Mouse (Mus musculus) retina, embryonic 14.5 days (tissue): ENCODE measurements around the gene Ugcg.

Experiments used
- DNase-seq: peaks from one replicate; pipeline ENCODE4 v3.0.0-alpha.2; 2015; ENCODE audit warnings: low spot score

Gene Ugcg

GRCm38 (mm10) chr4:59231266-59232055, 42.4 kb downstream of the Ugcg start:
- no peak for DNase-seq

- no peak for DNase-seq
These were observed 45.0 kb downstream of the Ugcg start for GRCm38 (mm10) chr4:59234014-59234413.

- no peak for DNase-seq
These were observed 45.6 kb downstream of the Ugcg start for GRCm38 (mm10) chr4:59234451-59235216.

GRCm38 (mm10) chr4:59236362-59236761, 47.3 kb downstream of the Ugcg start:
- no peak for DNase-seq

- no peak for DNase-seq
These were observed 49.7 kb downstream of the Ugcg start for GRCm38 (mm10) chr4:59238641-59239311.

- no peak for DNase-seq
These were observed 50.3 kb downstream of the Ugcg start for GRCm38 (mm10) chr4:59239312-59239728.

- DNase-seq, result no peak
These were observed 51.1 kb downstream of the Ugcg start for GRCm38 (mm10) chr4:59240160-59240559.

- no peak for DNase-seq
These were observed 52.0 kb downstream of the Ugcg start for GRCm38 (mm10) chr4:59241096-59241495.

GRCm38 (mm10) chr4:59242221-59242620, 53.2 kb downstream of the Ugcg start:
- DNase-seq, result no peak

GRCm38 (mm10) chr4:59243802-59244493, 54.9 kb downstream of the Ugcg start:
- DNase-seq, result no peak

- DNase-seq, result no peak
These were observed 55.9 kb downstream of the Ugcg start for GRCm38 (mm10) chr4:59244791-59245555.

- DNase-seq, result no peak
These were observed 56.7 kb downstream of the Ugcg start for GRCm38 (mm10) chr4:59245776-59246175.

GRCm38 (mm10) chr4:59247545-59247944, 58.5 kb downstream of the Ugcg start:
- DNase-seq, result no peak

GRCm38 (mm10) chr4:59248035-59248434, 59.0 kb downstream of the Ugcg start:
- DNase-seq, result no peak

- DNase-seq, result no peak
These were observed 63.5 kb downstream of the Ugcg start for GRCm38 (mm10) chr4:59252386-59253054.

GRCm38 (mm10) chr4:59253055-59253434, 64.0 kb downstream of the Ugcg start:
- no peak for DNase-seq

GRCm38 (mm10) chr4:59254397-59254796, 65.3 kb downstream of the Ugcg start:
- DNase-seq, result no peak

GRCm38 (mm10) chr4:59255988-59256387, 66.9 kb downstream of the Ugcg start:
- peak; percentile 4 for DNase-seq

- no peak for DNase-seq
These were observed 68.8 kb downstream of the Ugcg start for GRCm38 (mm10) chr4:59257866-59258265.

GRCm38 (mm10) chr4:59258771-59259170, 69.7 kb downstream of the Ugcg start:
- DNase-seq, result no peak

- DNase-seq, result no peak
These were observed 70.7 kb downstream of the Ugcg start for GRCm38 (mm10) chr4:59259806-59260205.
